Mouse (Mus musculus) cortical plate, adult 2 months (tissue): ENCODE measurements at regions not wholly inside any gene's neighbourhood (a gene's known extent, or its start where the extent isn't known, plus 50 kb on each side); places are given as distances from the start of the nearest gene placed in this dataset.

ENCODE experiments used
- CTCF ChIP-seq: fragments of 200-500 bp; IDR thresholded peaks from 2 replicates; pipeline ENCODE4 v1.5.1; 2011; ENCODE audit warnings: mild to moderate bottlenecking, control low read depth, low read length; ENCODE audit not compliant: insufficient read depth; ENCODE audit errors: extremely low read depth
- POLR2A ChIP-seq: fragments of 200-500 bp; IDR thresholded peaks from 2 replicates; pipeline ENCODE4 v1.6.1; 2011; ENCODE audit warnings: mild to moderate bottlenecking, low read length, control low read depth; ENCODE audit not compliant: insufficient read depth; ENCODE audit errors: extremely low read depth

GRCm38 (mm10) chr10:17175385-17175784 is 547.6 kb upstream of the Cited2 start:
- TF ChIP-seq CTCF (no peak), POLR2A (no peak)
